Mouse (Mus musculus): ENCODE measurements at regions not wholly inside any gene's neighbourhood (a gene's known extent, or its start where the extent isn't known, plus 50 kb on each side); places are given as distances from the start of the nearest gene placed in this dataset.

DNA sequence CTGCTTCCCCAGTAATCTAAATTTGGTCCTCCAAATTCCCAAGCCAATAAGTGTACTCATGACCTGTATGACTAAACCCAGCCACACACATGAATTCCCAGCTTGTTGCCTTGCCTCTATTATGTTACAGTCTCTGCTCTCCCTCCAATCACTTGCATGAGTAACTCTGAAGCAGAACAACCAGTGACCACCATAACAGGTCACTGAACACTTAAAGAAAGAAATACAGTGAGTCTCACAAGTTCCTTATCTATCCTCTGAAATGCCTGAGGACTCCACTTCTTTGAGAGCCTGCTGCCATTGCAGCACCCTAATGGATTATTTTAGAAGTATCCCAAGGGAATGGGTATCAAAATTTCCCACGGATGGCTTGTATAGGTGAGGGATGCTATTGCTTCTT lies 909.7 kb downstream of the Sorcs3 start:
- no peaks in the 10 kb centered on the region for H3K9me3 ChIP-seq (ENCODE audit: control insufficient read depth, low read length)
- no peaks in the 10 kb centered on the region for H3K4me1 ChIP-seq (replicated peaks; ENCODE audit: control insufficient read depth, insufficient read depth, low read length)
- no peaks in the 10 kb centered on the region for H3K27me3 ChIP-seq (replicated peaks; ENCODE audit: control insufficient read depth, insufficient read depth, low read length)
- no peaks in the 10 kb centered on the region for H3K36me3 ChIP-seq (ENCODE audit: control insufficient read depth, insufficient read depth)
- WGBS: 10% methylated on average over 1 of the region's 1 CpGs
- H3K9ac ChIP-seq (replicated peaks; ENCODE audit: low read depth, low read length): no peak overlapping the region
- H3K4me2 ChIP-seq (ENCODE audit: low read length): no peak overlapping the region
- H3K4me3 ChIP-seq (replicated peaks; ENCODE audit: low read length): no peak overlapping the region
- H3K27ac ChIP-seq (ENCODE audit: low read length): no peak overlapping the region
- ATAC-seq: no peak

DNA sequence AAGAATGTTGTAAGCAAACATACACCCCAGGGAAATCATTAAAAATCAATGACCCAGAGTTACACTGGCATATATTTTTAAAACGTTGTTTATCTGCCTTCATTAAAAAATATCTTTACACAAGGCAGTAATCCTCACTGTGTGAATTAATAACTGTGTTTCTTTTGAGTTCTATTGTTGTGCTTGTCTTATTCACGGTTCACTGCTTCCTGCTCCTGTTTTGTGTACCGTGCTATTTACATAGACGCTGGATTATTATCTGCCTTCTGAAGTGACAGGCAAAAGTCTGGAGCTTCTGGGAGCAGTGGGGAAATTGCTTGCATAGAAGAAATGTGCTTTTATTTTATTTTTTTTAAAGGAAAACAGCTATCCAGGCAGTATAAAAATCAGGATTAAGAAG lies 925.8 kb downstream of the Sorcs3 start:
- H3K4me2 ChIP-seq (ENCODE audit: low read length): no peak overlapping the region
- H3K9me3 ChIP-seq (ENCODE audit: control insufficient read depth, low read length): no peaks in the 10 kb centered on the region
- no peaks in the 10 kb centered on the region for H3K27me3 ChIP-seq (replicated peaks; ENCODE audit: control insufficient read depth, insufficient read depth, low read length)
- H3K4me1 ChIP-seq (replicated peaks; ENCODE audit: control insufficient read depth, insufficient read depth, low read length): no peaks in the 10 kb centered on the region
- H3K27ac ChIP-seq (ENCODE audit: low read length): no peak overlapping the region
- no peaks in the 10 kb centered on the region for H3K36me3 ChIP-seq (ENCODE audit: control insufficient read depth, insufficient read depth)
- H3K9ac ChIP-seq (replicated peaks; ENCODE audit: low read depth, low read length): no peak overlapping the region
- H3K4me3 ChIP-seq (replicated peaks; ENCODE audit: low read length): no peak overlapping the region
- peak; percentile 71 for ATAC-seq
- 2% methylated on average over 4 of the region's 4 CpGs for WGBS

DNA sequence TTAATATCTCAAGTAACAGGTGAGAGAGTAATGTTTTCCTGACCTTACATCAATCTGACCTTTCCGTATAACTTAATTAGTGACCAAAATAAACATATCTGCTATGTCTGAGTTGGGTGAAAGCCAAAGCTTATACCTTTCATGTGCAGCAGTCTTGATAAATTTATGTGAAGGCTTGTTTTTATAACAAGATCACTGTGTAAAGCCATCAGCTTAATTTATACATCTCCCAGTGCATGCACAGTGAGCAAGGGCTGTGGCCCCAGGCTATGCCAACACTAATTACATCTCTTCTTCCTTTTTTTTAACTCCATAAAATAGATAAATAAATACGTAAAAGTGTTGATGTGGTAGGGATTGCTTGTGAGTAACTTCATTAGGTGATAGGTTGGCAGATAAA lies 966.3 kb downstream of the Sorcs3 start:
- no peak overlapping the region for H3K9ac ChIP-seq (replicated peaks; ENCODE audit: low read depth, low read length)
- no peaks in the 10 kb centered on the region for H3K36me3 ChIP-seq (ENCODE audit: control insufficient read depth, insufficient read depth)
- no peaks in the 10 kb centered on the region for H3K9me3 ChIP-seq (ENCODE audit: control insufficient read depth, low read length)
- no peak overlapping the region for H3K27ac ChIP-seq (ENCODE audit: low read length)
- no peak overlapping the region for H3K4me2 ChIP-seq (ENCODE audit: low read length)
- H3K27me3 ChIP-seq (replicated peaks; ENCODE audit: control insufficient read depth, insufficient read depth, low read length): no peaks in the 10 kb centered on the region
- no peak overlapping the region for H3K4me3 ChIP-seq (replicated peaks; ENCODE audit: low read length)
- H3K4me1 ChIP-seq (replicated peaks; ENCODE audit: control insufficient read depth, insufficient read depth, low read length): no peaks in the 10 kb centered on the region
- ATAC-seq: no peak
- WGBS: 89% methylated on average over 2 of the region's 2 CpGs

DNA sequence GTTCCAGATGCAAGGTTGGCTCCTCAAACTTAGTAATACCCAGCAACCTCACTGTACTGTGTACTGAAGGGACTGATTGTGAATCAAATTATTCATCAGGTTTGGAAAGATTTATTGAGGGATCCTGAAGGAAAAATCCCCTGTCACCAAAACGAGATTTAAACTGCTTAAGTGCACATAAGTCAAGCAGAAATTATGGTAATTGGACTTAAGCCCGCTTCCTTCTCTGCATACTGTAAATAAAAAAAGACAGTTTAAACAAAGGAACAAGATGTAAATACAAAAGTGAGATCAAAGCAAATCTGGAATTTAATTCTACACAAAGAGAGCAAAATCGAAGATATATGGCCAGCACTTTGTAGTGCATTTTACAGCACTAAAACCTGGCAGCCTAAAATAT lies 1002.1 kb downstream of the Sorcs3 start:
- no peak overlapping the region for H3K27ac ChIP-seq (ENCODE audit: low read length)
- WGBS: 41% methylated on average over 3 of the region's 3 CpGs
- no peaks in the 10 kb centered on the region for H3K27me3 ChIP-seq (replicated peaks; ENCODE audit: control insufficient read depth, insufficient read depth, low read length)
- H3K4me1 ChIP-seq (replicated peaks; ENCODE audit: control insufficient read depth, insufficient read depth, low read length): no peaks in the 10 kb centered on the region
- H3K4me2 ChIP-seq (ENCODE audit: low read length): no peak overlapping the region
- no peak overlapping the region for H3K4me3 ChIP-seq (replicated peaks; ENCODE audit: low read length)
- no peak for ATAC-seq
- H3K36me3 ChIP-seq (ENCODE audit: control insufficient read depth, insufficient read depth): no peaks in the 10 kb centered on the region
- no peak overlapping the region for H3K9ac ChIP-seq (replicated peaks; ENCODE audit: low read depth, low read length)
- H3K9me3 ChIP-seq (ENCODE audit: control insufficient read depth, low read length): no peaks in the 10 kb centered on the region

DNA sequence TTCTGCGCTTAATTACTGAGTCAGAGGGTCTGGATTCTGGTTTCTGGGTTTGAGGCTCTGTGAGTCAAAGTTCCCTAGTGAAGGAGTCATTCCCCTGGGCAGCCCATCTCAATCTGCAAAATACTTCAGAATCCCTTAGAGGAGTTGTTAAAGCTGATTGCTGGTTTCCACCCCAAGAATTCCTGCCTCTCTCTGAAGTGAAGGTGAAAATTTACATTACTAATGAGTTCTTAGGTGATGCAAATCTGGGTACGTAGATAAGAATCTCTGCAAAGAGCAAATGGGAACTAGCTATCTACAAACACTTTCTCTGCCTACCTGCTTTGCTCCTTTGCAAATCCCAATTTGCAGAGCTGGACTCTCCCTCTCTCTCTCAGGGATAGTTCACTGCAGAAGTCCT lies 1036.8 kb downstream of the Sorcs3 start:
- H3K36me3 ChIP-seq (ENCODE audit: control insufficient read depth, insufficient read depth): no peaks in the 10 kb centered on the region
- ATAC-seq: no peak
- H3K27me3 ChIP-seq (replicated peaks; ENCODE audit: control insufficient read depth, insufficient read depth, low read length): no peaks in the 10 kb centered on the region
- no peak overlapping the region for H3K4me2 ChIP-seq (ENCODE audit: low read length)
- H3K27ac ChIP-seq (ENCODE audit: low read length): no peak overlapping the region
- H3K4me3 ChIP-seq (replicated peaks; ENCODE audit: low read length): no peak overlapping the region
- WGBS: 75% methylated on average over 2 of the region's 2 CpGs
- peaks cover 6% of the 10 kb centered on the region; the same call in 1 of the 2 replicates for H3K4me1 ChIP-seq (replicated peaks; ENCODE audit: control insufficient read depth, insufficient read depth, low read length)
- no peak overlapping the region for H3K9ac ChIP-seq (replicated peaks; ENCODE audit: low read depth, low read length)
- no peaks in the 10 kb centered on the region for H3K9me3 ChIP-seq (ENCODE audit: control insufficient read depth, low read length)

DNA sequence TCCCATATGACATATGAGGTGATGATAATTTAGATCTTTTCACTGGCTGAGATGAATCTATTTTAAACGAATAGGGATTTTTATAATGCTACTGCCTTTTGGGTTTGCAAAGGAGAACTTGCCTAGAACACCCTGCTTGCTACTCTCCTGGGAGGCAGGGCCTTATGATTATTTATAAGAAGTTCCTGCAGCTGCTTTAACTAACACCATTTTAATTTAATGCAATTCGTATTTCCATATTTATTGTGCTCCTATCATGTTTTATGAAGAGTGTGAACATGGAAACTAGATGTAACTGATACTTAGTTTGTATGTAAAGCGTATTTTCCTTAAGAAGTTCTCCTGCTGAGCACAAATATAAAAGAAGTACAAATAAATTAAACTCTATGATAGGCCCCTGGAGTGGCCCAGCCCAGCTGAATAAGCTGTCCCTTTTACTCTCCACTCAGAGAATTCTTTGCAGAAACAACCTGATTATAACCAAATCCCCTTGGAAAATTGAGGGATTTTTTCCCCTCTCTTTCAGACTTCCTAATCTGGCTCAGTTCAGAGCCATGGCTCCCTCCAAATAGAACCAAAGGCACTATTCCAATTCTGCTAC lies 1039.4 kb downstream of the Sorcs3 start:
- H3K9ac ChIP-seq (replicated peaks; ENCODE audit: low read depth, low read length): no peak overlapping the region
- no peak overlapping the region for H3K4me3 ChIP-seq (replicated peaks; ENCODE audit: low read length)
- H3K27ac ChIP-seq (ENCODE audit: low read length): no peak overlapping the region
- no peaks in the 10 kb centered on the region for H3K9me3 ChIP-seq (ENCODE audit: control insufficient read depth, low read length)
- no peaks in the 10 kb centered on the region for H3K36me3 ChIP-seq (ENCODE audit: control insufficient read depth, insufficient read depth)
- ATAC-seq: peak; percentile 65
- 26% methylated on average over 3 of the region's 3 CpGs for WGBS
- H3K4me2 ChIP-seq (ENCODE audit: low read length): no peak overlapping the region
- H3K27me3 ChIP-seq (replicated peaks; ENCODE audit: control insufficient read depth, insufficient read depth, low read length): no peaks in the 10 kb centered on the region
- H3K4me1 ChIP-seq (replicated peaks; ENCODE audit: control insufficient read depth, insufficient read depth, low read length): peaks cover 6% of the 10 kb centered on the region; the same call in 1 of the 2 replicates

DNA sequence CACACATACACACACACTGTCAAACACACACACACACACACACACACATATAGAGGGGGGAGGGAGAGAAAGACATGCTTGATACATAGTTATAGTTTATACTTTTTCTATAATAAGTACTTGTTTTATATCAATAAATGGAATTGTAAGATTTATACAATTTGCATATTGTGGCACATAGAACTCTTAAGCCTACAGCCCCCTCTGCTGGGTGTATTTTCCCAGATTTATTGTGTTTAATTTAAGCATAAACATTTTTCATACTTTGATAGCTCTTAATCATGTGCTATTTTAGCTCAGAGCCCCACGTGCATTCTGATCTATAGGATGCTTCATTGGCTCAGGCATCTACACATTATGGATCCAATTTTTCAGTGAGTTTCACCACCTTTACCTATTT lies 1058.8 kb downstream of the Sorcs3 start:
- H3K9ac ChIP-seq (replicated peaks; ENCODE audit: low read depth, low read length): no peak overlapping the region
- no peak overlapping the region for H3K4me3 ChIP-seq (replicated peaks; ENCODE audit: low read length)
- no peaks in the 10 kb centered on the region for H3K4me1 ChIP-seq (replicated peaks; ENCODE audit: control insufficient read depth, insufficient read depth, low read length)
- H3K27ac ChIP-seq (ENCODE audit: low read length): no peak overlapping the region
- no peaks in the 10 kb centered on the region for H3K36me3 ChIP-seq (ENCODE audit: control insufficient read depth, insufficient read depth)
- WGBS: 67% methylated on average over 1 of the region's 1 CpGs
- no peaks in the 10 kb centered on the region for H3K27me3 ChIP-seq (replicated peaks; ENCODE audit: control insufficient read depth, insufficient read depth, low read length)
- no peaks in the 10 kb centered on the region for H3K9me3 ChIP-seq (ENCODE audit: control insufficient read depth, low read length)
- no peak for ATAC-seq
- no peak overlapping the region for H3K4me2 ChIP-seq (ENCODE audit: low read length)

DNA sequence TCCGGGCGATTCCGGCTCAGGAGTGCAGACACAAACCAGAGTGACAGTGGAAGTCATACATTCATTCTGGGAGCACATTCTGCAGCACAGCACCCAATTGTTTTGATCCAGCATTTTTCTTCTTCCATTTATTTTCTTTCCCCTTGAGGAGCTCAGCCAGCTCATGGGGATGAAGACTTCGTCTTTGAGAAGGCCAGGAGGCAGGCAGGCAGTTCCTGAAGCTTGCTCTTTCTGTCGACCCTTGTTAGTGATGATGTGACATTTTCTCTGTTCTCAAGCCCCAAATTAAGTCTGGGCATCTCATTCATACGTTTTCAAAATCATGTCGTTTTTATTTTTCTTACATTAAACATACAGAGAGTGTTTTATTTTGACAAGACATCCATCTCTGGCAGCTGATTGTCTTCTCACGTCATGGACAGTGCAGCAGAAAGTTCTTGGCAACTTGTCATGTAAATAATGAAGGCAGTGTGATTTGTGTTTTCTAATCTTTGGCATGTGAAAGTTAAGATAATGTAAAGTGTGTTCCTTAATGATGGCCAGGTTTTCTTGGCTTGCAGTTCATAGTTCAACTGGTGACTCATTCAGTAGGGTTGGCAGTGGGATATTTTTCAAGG lies 1062.1 kb downstream of the Sorcs3 start:
- no peaks in the 10 kb centered on the region for H3K36me3 ChIP-seq (ENCODE audit: control insufficient read depth, insufficient read depth)
- H3K4me3 ChIP-seq (replicated peaks; ENCODE audit: low read length): no peak overlapping the region
- no peaks in the 10 kb centered on the region for H3K4me1 ChIP-seq (replicated peaks; ENCODE audit: control insufficient read depth, insufficient read depth, low read length)
- H3K9ac ChIP-seq (replicated peaks; ENCODE audit: low read depth, low read length): no peak overlapping the region
- H3K4me2 ChIP-seq (ENCODE audit: low read length): no peak overlapping the region
- H3K27ac ChIP-seq (ENCODE audit: low read length): no peak overlapping the region
- H3K27me3 ChIP-seq (replicated peaks; ENCODE audit: control insufficient read depth, insufficient read depth, low read length): no peaks in the 10 kb centered on the region
- WGBS: 55% methylated on average over 8 of the region's 8 CpGs
- ATAC-seq: no peak
- no peaks in the 10 kb centered on the region for H3K9me3 ChIP-seq (ENCODE audit: control insufficient read depth, low read length)

DNA sequence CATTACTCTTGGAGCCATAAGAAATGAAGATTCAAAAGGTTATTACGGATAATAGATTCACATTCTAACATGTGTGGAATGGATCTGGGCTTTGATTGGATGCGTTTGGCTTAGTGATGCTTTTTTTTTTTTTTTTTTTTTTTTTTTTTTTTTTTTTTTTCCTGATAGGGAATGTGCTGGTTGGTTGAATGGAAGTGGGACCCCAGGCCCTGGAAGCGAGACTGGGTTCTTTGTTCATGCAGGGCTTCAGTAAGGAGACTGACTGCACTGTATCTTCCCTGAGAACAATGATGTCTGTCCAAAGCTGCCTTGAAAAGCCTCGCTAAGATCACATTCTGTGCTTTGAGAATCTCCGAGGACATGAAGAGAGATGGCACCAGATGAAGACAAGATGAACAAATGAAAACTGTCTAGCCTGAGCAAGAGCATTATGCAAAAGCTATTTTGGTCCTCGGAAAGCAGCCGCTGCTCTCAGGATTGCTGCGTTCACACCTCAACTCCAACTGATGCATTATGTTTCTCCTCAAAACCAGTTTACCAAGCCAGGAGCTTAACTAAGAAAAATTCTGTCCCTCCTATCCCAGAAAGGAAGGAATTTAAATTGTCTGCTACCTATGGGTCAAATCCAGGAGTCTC lies 1076.9 kb downstream of the Sorcs3 start:
- Histone ChIP-seq H3K9me3 (ENCODE audit: control insufficient read depth, low read length) (no peaks in the 10 kb centered on the region), H3K36me3 (ENCODE audit: control insufficient read depth, insufficient read depth) (no peaks in the 10 kb centered on the region), H3K27me3 (replicated peaks; ENCODE audit: control insufficient read depth, insufficient read depth, low read length) (no peaks in the 10 kb centered on the region), H3K27ac (ENCODE audit: low read length) (no peak overlapping the region), H3K9ac (replicated peaks; ENCODE audit: low read depth, low read length) (no peak overlapping the region), H3K4me1 (replicated peaks; ENCODE audit: control insufficient read depth, insufficient read depth, low read length) (no peaks in the 10 kb centered on the region), H3K4me3 (replicated peaks; ENCODE audit: low read length) (no peak overlapping the region), H3K4me2 (ENCODE audit: low read length) (no peak overlapping the region)
- no peak for ATAC-seq
- 57% methylated on average over 8 of the region's 8 CpGs for WGBS
